Mouse (Mus musculus): ENCODE data around the gene Snx3.

Gene Snx3

GRCm38 (mm10) chr10:42501775-42502348 is at the start of gene Snx3:
Gene Snx3 (plus strand): TSS chr10:42502030.
- TF ChIP-seq POU5F1 (IDR thresholded peaks at IDR 0.05; ENCODE audit: borderline replicate concordance, low read length) (no peak), CTCF (conservative IDR thresholded peaks at IDR 0.05; ENCODE audit: low read length) (no peak), NANOG (IDR thresholded peaks at IDR 0.05; ENCODE audit: borderline replicate concordance, low read length) (no peak)
- Histone ChIP-seq H3K4me1 (replicated peaks; ENCODE audit: low read depth, low read length) (peaks cover 41% of the 10 kb centered on the region), H3K9me3 (ENCODE audit: low read length) (no peaks in the 10 kb centered on the region), H3K4me3 (replicated peaks; ENCODE audit: low read length) (peak within 1 kb of the TSS; percentile 96), H3K36me3 (ENCODE audit: insufficient read depth, low read length) (peaks cover 25% of the 10 kb centered on the region), H3K27me3 (ENCODE audit: insufficient read depth, low read length) (no peaks in the 10 kb centered on the region)

GRCm38 (mm10) chr10:42454266-42454665 is 47.6 kb upstream of the Snx3 start:
- Histone ChIP-seq H3K4me3 (replicated peaks; ENCODE audit: low read length) (no peak overlapping the region), H3K27me3 (ENCODE audit: insufficient read depth, low read length) (no peaks in the 10 kb centered on the region), H3K36me3 (ENCODE audit: insufficient read depth, low read length) (peaks cover 17% of the 10 kb centered on the region), H3K4me1 (replicated peaks; ENCODE audit: low read depth, low read length) (peaks cover 10% of the 10 kb centered on the region), H3K9me3 (ENCODE audit: low read length) (peaks cover 8% of the 10 kb centered on the region)
- TF ChIP-seq NANOG (IDR thresholded peaks at IDR 0.05; ENCODE audit: borderline replicate concordance, low read length) (no peak), POU5F1 (IDR thresholded peaks at IDR 0.05; ENCODE audit: borderline replicate concordance, low read length) (no peak), CTCF (conservative IDR thresholded peaks at IDR 0.05; ENCODE audit: low read length) (no peak)

- peaks cover 21% of the 10 kb centered on the region for H3K36me3 ChIP-seq (ENCODE audit: insufficient read depth, low read length)
- peaks cover 12% of the 10 kb centered on the region for H3K9me3 ChIP-seq (ENCODE audit: low read length)
- no peaks in the 10 kb centered on the region for H3K27me3 ChIP-seq (ENCODE audit: insufficient read depth, low read length)
- H3K4me3 ChIP-seq (replicated peaks; ENCODE audit: low read length) = no peak overlapping the region
- H3K4me1 ChIP-seq (replicated peaks; ENCODE audit: low read depth, low read length) = peaks cover 10% of the 10 kb centered on the region
- no peak for TF ChIP-seq NANOG (IDR thresholded peaks at IDR 0.05; ENCODE audit: borderline replicate concordance, low read length)
- TF ChIP-seq POU5F1 (IDR thresholded peaks at IDR 0.05; ENCODE audit: borderline replicate concordance, low read length) = no peak
- peak; percentile 51 for TF ChIP-seq CTCF (conservative IDR thresholded peaks at IDR 0.05; ENCODE audit: low read length)
Measured at GRCm38 (mm10) chr10:42454690-42455089, 47.1 kb upstream of the Snx3 start.

- Histone ChIP-seq H3K4me1 (replicated peaks; ENCODE audit: low read depth, low read length) (peaks cover 10% of the 10 kb centered on the region), H3K9me3 (ENCODE audit: low read length) (peaks cover 14% of the 10 kb centered on the region), H3K4me3 (replicated peaks; ENCODE audit: low read length) (no peak overlapping the region), H3K27me3 (ENCODE audit: insufficient read depth, low read length) (no peaks in the 10 kb centered on the region), H3K36me3 (ENCODE audit: insufficient read depth, low read length) (peaks cover 24% of the 10 kb centered on the region)
- TF ChIP-seq CTCF (conservative IDR thresholded peaks at IDR 0.05; ENCODE audit: low read length) = no peak
- no peak for TF ChIP-seq NANOG (IDR thresholded peaks at IDR 0.05; ENCODE audit: borderline replicate concordance, low read length)
- no peak for TF ChIP-seq POU5F1 (IDR thresholded peaks at IDR 0.05; ENCODE audit: borderline replicate concordance, low read length)
Measured at GRCm38 (mm10) chr10:42455981-42456380, 45.8 kb upstream of the Snx3 start.

GRCm38 (mm10) chr10:42457557-42458191 is 44.2 kb upstream of the Snx3 start:
- Histone ChIP-seq H3K27me3 (ENCODE audit: insufficient read depth, low read length) (no peaks in the 10 kb centered on the region), H3K36me3 (ENCODE audit: insufficient read depth, low read length) (peaks cover 26% of the 10 kb centered on the region), H3K9me3 (ENCODE audit: low read length) (peaks cover 14% of the 10 kb centered on the region), H3K4me3 (replicated peaks; ENCODE audit: low read length) (no peak overlapping the region), H3K4me1 (replicated peaks; ENCODE audit: low read depth, low read length) (peaks cover 10% of the 10 kb centered on the region)
- TF ChIP-seq POU5F1 (IDR thresholded peaks at IDR 0.05; ENCODE audit: borderline replicate concordance, low read length) = no peak
- TF ChIP-seq NANOG (IDR thresholded peaks at IDR 0.05; ENCODE audit: borderline replicate concordance, low read length) = no peak
- no peak for TF ChIP-seq CTCF (conservative IDR thresholded peaks at IDR 0.05; ENCODE audit: low read length)

GRCm38 (mm10) chr10:42464224-42464623 is 37.6 kb upstream of the Snx3 start:
- Histone ChIP-seq H3K4me1 (replicated peaks; ENCODE audit: low read depth, low read length) (peaks cover 53% of the 10 kb centered on the region), H3K36me3 (ENCODE audit: insufficient read depth, low read length) (peaks cover 15% of the 10 kb centered on the region), H3K27me3 (ENCODE audit: insufficient read depth, low read length) (no peaks in the 10 kb centered on the region), H3K4me3 (replicated peaks; ENCODE audit: low read length) (peak overlapping the region; percentile 51; the same call in 1 of the 2 replicates), H3K9me3 (ENCODE audit: low read length) (peaks cover 6% of the 10 kb centered on the region)
- TF ChIP-seq NANOG (IDR thresholded peaks at IDR 0.05; ENCODE audit: borderline replicate concordance, low read length) = no peak
- TF ChIP-seq POU5F1 (IDR thresholded peaks at IDR 0.05; ENCODE audit: borderline replicate concordance, low read length) = no peak
- TF ChIP-seq CTCF (conservative IDR thresholded peaks at IDR 0.05; ENCODE audit: low read length) = no peak

GRCm38 (mm10) chr10:42464805-42465204 is 37.0 kb upstream of the Snx3 start:
- Histone ChIP-seq H3K36me3 (ENCODE audit: insufficient read depth, low read length) (peaks cover 9% of the 10 kb centered on the region), H3K9me3 (ENCODE audit: low read length) (0 out of 2 replicates have a peak, but pooled peaks cover under 1% of the 10 kb centered on the region), H3K27me3 (ENCODE audit: insufficient read depth, low read length) (no peaks in the 10 kb centered on the region), H3K4me3 (replicated peaks; ENCODE audit: low read length) (peak overlapping the region; percentile 51), H3K4me1 (replicated peaks; ENCODE audit: low read depth, low read length) (peaks cover 58% of the 10 kb centered on the region)
- no peak for TF ChIP-seq NANOG (IDR thresholded peaks at IDR 0.05; ENCODE audit: borderline replicate concordance, low read length)
- TF ChIP-seq POU5F1 (IDR thresholded peaks at IDR 0.05; ENCODE audit: borderline replicate concordance, low read length) = no peak
- no peak for TF ChIP-seq CTCF (conservative IDR thresholded peaks at IDR 0.05; ENCODE audit: low read length)

GRCm38 (mm10) chr10:42474946-42475514 is 26.8 kb upstream of the Snx3 start:
- TF ChIP-seq POU5F1 (IDR thresholded peaks at IDR 0.05; ENCODE audit: borderline replicate concordance, low read length) = no peak
- no peak for TF ChIP-seq NANOG (IDR thresholded peaks at IDR 0.05; ENCODE audit: borderline replicate concordance, low read length)
- TF ChIP-seq CTCF (conservative IDR thresholded peaks at IDR 0.05; ENCODE audit: low read length) = no peak
- Histone ChIP-seq H3K4me3 (replicated peaks; ENCODE audit: low read length) (peak overlapping the region; percentile 74), H3K27me3 (ENCODE audit: insufficient read depth, low read length) (no peaks in the 10 kb centered on the region), H3K36me3 (ENCODE audit: insufficient read depth, low read length) (peaks cover 28% of the 10 kb centered on the region), H3K9me3 (ENCODE audit: low read length) (0 out of 2 replicates have a peak, but pooled peaks cover 3% of the 10 kb centered on the region), H3K4me1 (replicated peaks; ENCODE audit: low read depth, low read length) (peaks cover 72% of the 10 kb centered on the region)
